Mouse (Mus musculus) heart, postnatal 0 days (tissue): ENCODE data around the gene Hyal3.

Experiments
- CTCF ChIP-seq: IDR thresholded peaks from 2 replicates; pipeline ENCODE4 v1.5.1; 2016; ENCODE audit warnings: antibody characterized with exemption, control low read depth, low read depth
- EP300 ChIP-seq: IDR thresholded peaks from 2 replicates; pipeline ENCODE4 v1.6.1; 2016; ENCODE audit warnings: antibody characterized with exemption, low read depth

GRCm38 (mm10) chr9:107538711-107539110 lies 41.9 kb upstream of the Hyal3 start:
- TF ChIP-seq EP300 (no peak), CTCF (no peak)
